Mouse (Mus musculus) embryonic facial prominence, embryonic 10.5 days (tissue): ENCODE measurements around the gene Fut7. TPM values are rescaled to one million over a fixed set of nuclear protein-coding genes. Genes with fewer than 3 reads are reported as not detected.
"Not testable (repeated sequence)": the region's sequence is repeated elsewhere in the genome, so short reads cannot be mapped to it uniquely, and the experiment has no call there.

Experiments
- DNase-seq: peaks from one replicate; pipeline ENCODE4 v3.0.0-alpha.2; 2017; ENCODE audit warnings: low spot score
- H3K27ac ChIP-seq: fragments of 300-500 bp; sonication (generic); replicated peaks from 2 replicates; pipeline ENCODE4 v1.5.1; 2016; ENCODE audit warnings: mild to moderate bottlenecking
- H3K27me3 ChIP-seq: fragments of 300-500 bp; sonication (generic); replicated peaks from 2 replicates; pipeline ENCODE4 v1.6.1; 2016; ENCODE audit warnings: low read depth, mild to moderate bottlenecking; ENCODE audit not compliant: poor library complexity, severe bottlenecking
- H3K36me3 ChIP-seq: fragments of 300-500 bp; sonication (generic); replicated peaks from 2 replicates; pipeline ENCODE4 v1.6.1; 2016; ENCODE audit warnings: mild to moderate bottlenecking, moderate library complexity
- H3K4me1 ChIP-seq: fragments of 300-500 bp; sonication (generic); 2 replicates; pipeline ENCODE4 v1.6.1; 2016
- H3K4me3 ChIP-seq: fragments of 300-500 bp; sonication (generic); 2 replicates; pipeline ENCODE4 v1.5.1; 2016; ENCODE audit warnings: mild to moderate bottlenecking, moderate library complexity
- H3K9me3 ChIP-seq: fragments of 300-500 bp; sonication (generic); 2 replicates; pipeline ENCODE4 v1.6.1; 2016; ENCODE audit warnings: mild to moderate bottlenecking
- WGBS: fragments of 180-500 bp; shearing (Covaris S2); methylation state at CpG from one replicate; pipeline ENCODE4 v1.1.7; 2016; 5-methylcytosine and 5-hydroxymethylcytosine counted together
- polyA plus RNA-seq: library from polyadenylated mRNA; unstranded; fragments of >200 nt; fragmentation: Nextera tagmentation; extraction: Ambion mirVana; gene quantifications from 2 replicates; pipeline ENCODE4 v1.2.1, GENCODE M21; 2016

The Fut7 gene
- polyA plus RNA-seq, 1 experiment from 2014 or later = not detected

GRCm38 (mm10) chr2:25400291-25400690 lies 22.8 kb upstream of the Fut7 start:
- Histone ChIP-seq H3K27ac (no peak overlapping the region), H3K9me3 (no peaks in the 10 kb centered on the region), H3K36me3 (no peaks in the 10 kb centered on the region), H3K4me3 (peak overlapping the region; percentile 28; the same call in 1 of the 2 replicates), H3K4me1 (peaks cover 40% of the 10 kb centered on the region), H3K27me3 (peaks cover 99% of the 10 kb centered on the region)
- DNase-seq = no peak
- 24% methylated on average over 16 of the region's 16 CpGs for WGBS

- peak; percentile 41 for DNase-seq
- Histone ChIP-seq H3K27me3 (peaks cover 97% of the 10 kb centered on the region), H3K9me3 (no peaks in the 10 kb centered on the region), H3K4me1 (peaks cover 35% of the 10 kb centered on the region), H3K36me3 (no peaks in the 10 kb centered on the region), H3K4me3 (peak overlapping the region; percentile 28; the same call in 1 of the 2 replicates), H3K27ac (no peak overlapping the region)
- 4% methylated on average over 17 of the region's 17 CpGs for WGBS
Measured at GRCm38 (mm10) chr2:25400764-25401163, 22.3 kb upstream of the Fut7 start.

GRCm38 (mm10) chr2:25402377-25402971 lies 20.6 kb upstream of the Fut7 start:
- Histone ChIP-seq H3K27me3 (peaks cover 85% of the 10 kb centered on the region), H3K4me1 (peaks cover 23% of the 10 kb centered on the region), H3K36me3 (no peaks in the 10 kb centered on the region; the same call in 1 of the 2 replicates), H3K4me3 (peak overlapping the region; percentile 68), H3K9me3 (no peaks in the 10 kb centered on the region), H3K27ac (peak overlapping the region; percentile 72; the same call in 1 of the 2 replicates)
- peak; percentile 88 for DNase-seq
- WGBS = 1% methylated on average over 13 of the region's 13 CpGs

- H3K9me3 ChIP-seq = no peaks in the 10 kb centered on the region
- H3K27me3 ChIP-seq = peaks cover 79% of the 10 kb centered on the region
- H3K36me3 ChIP-seq = peaks cover 3% of the 10 kb centered on the region; the same call in 1 of the 2 replicates
- DNase-seq = peak; percentile 62
- peak overlapping the region; percentile 68 for H3K4me3 ChIP-seq
- peak overlapping the region; percentile 72 for H3K27ac ChIP-seq
- peaks cover 23% of the 10 kb centered on the region for H3K4me1 ChIP-seq
- WGBS = 1% methylated on average over 54 of the region's 54 CpGs
Measured at GRCm38 (mm10) chr2:25402972-25403601, 20.0 kb upstream of the Fut7 start.

- Histone ChIP-seq H3K4me3 (peak overlapping the region; percentile 68), H3K4me1 (peaks cover 23% of the 10 kb centered on the region), H3K27ac (no peak overlapping the region), H3K27me3 (peaks cover 72% of the 10 kb centered on the region), H3K36me3 (peaks cover 8% of the 10 kb centered on the region; the same call in 1 of the 2 replicates), H3K9me3 (no peaks in the 10 kb centered on the region)
- no peak for DNase-seq
- 83% methylated on average over 4 of the region's 4 CpGs for WGBS
Measured at GRCm38 (mm10) chr2:25403994-25404393, 19.1 kb upstream of the Fut7 start.

GRCm38 (mm10) chr2:25408908-25409307 lies 14.2 kb upstream of the Fut7 start:
- 0 out of 2 replicates have a peak, but pooled peaks cover under 1% of the 10 kb centered on the region for H3K4me1 ChIP-seq
- peaks cover 23% of the 10 kb centered on the region for H3K27me3 ChIP-seq
- 89% methylated on average over 10 of the region's 10 CpGs for WGBS
- no peaks in the 10 kb centered on the region for H3K9me3 ChIP-seq
- peaks cover 10% of the 10 kb centered on the region; the same call in 1 of the 2 replicates for H3K36me3 ChIP-seq
- no peak overlapping the region for H3K4me3 ChIP-seq
- DNase-seq = no peak
- no peak overlapping the region for H3K27ac ChIP-seq

GRCm38 (mm10) chr2:25413436-25413835 lies 9.6 kb upstream of the Fut7 start:
- H3K27me3 ChIP-seq, H3K4me1 ChIP-seq, DNase-seq, H3K9me3 ChIP-seq, H3K27ac ChIP-seq, H3K36me3 ChIP-seq, H3K4me3 ChIP-seq: not testable (repeated sequence)

- Histone ChIP-seq H3K4me1 (peaks cover under 1% of the 10 kb centered on the region; the same call in 1 of the 2 replicates), H3K9me3 (no peaks in the 10 kb centered on the region), H3K27ac (no peak overlapping the region), H3K36me3 (no peaks in the 10 kb centered on the region), H3K27me3 (peaks cover 6% of the 10 kb centered on the region), H3K4me3 (no peak overlapping the region)
- 20% methylated on average over 3 of the region's 3 CpGs for WGBS
- DNase-seq = no peak
Measured at GRCm38 (mm10) chr2:25417426-25417825, 5.6 kb upstream of the Fut7 start.

- H3K27me3 ChIP-seq = peaks cover 50% of the 10 kb centered on the region
- WGBS = 19% methylated on average over 3 of the region's 3 CpGs
- H3K4me1 ChIP-seq = peaks cover 4% of the 10 kb centered on the region; the same call in 1 of the 2 replicates
- no peaks in the 10 kb centered on the region for H3K9me3 ChIP-seq
- no peaks in the 10 kb centered on the region for H3K36me3 ChIP-seq
- H3K27ac ChIP-seq = no peak overlapping the region
- no peak overlapping the region for H3K4me3 ChIP-seq
- peak; percentile 78 for DNase-seq
Measured at GRCm38 (mm10) chr2:25421896-25422295, 1.2 kb upstream of the Fut7 start.

GRCm38 (mm10) chr2:25423626-25424025 lies 559 bp downstream of the Fut7 start:
- 79% methylated on average over 1 of the region's 1 CpGs for WGBS
- no peaks in the 10 kb centered on the region for H3K36me3 ChIP-seq
- H3K27me3 ChIP-seq = peaks cover 46% of the 10 kb centered on the region

GRCm38 (mm10) chr2:25425481-25425880 lies 2.4 kb downstream of the Fut7 start:
- no peak for DNase-seq
- Histone ChIP-seq H3K9me3 (no peaks in the 10 kb centered on the region), H3K4me3 (no peak overlapping the region), H3K27me3 (peaks cover 64% of the 10 kb centered on the region), H3K36me3 (no peaks in the 10 kb centered on the region), H3K27ac (no peak overlapping the region), H3K4me1 (peaks cover 20% of the 10 kb centered on the region)
- 54% methylated on average over 27 of the region's 27 CpGs for whole genome bisulfite sequencing

More at GRCm38 (mm10) chr2:25423626-25424025, 559 bp downstream of the Fut7 start:
- no peak overlapping the region for H3K27ac ChIP-seq
- H3K4me1 ChIP-seq = peaks cover 7% of the 10 kb centered on the region
- H3K4me3 ChIP-seq = no peak overlapping the region
- no peaks in the 10 kb centered on the region for H3K9me3 ChIP-seq
- no peak for DNase-seq

GRCm38 (mm10) chr2:25426721-25427191 lies 3.7 kb downstream of the Fut7 start:
- 23% methylated on average over 5 of the region's 5 CpGs for WGBS
- Histone ChIP-seq H3K4me1 (peaks cover 33% of the 10 kb centered on the region), H3K27ac (no peak overlapping the region), H3K9me3 (no peaks in the 10 kb centered on the region), H3K4me3 (no peak overlapping the region), H3K36me3 (no peaks in the 10 kb centered on the region), H3K27me3 (peaks cover 73% of the 10 kb centered on the region)
- peak; percentile 83 for DNase-seq

- Histone ChIP-seq H3K9me3 (no peaks in the 10 kb centered on the region), H3K4me3 (no peak overlapping the region), H3K27me3 (peaks cover 73% of the 10 kb centered on the region), H3K4me1 (peaks cover 38% of the 10 kb centered on the region), H3K27ac (no peak overlapping the region), H3K36me3 (no peaks in the 10 kb centered on the region)
- 84% methylated on average over 5 of the region's 5 CpGs for WGBS
- no peak for DNase-seq
Measured at GRCm38 (mm10) chr2:25427256-25427655, 4.2 kb downstream of the Fut7 start.
